Mouse (Mus musculus): ENCODE data around the gene Setdb1. TPM values are rescaled to one million over a fixed set of nuclear protein-coding genes. Genes with fewer than 3 reads are reported as not detected.
A peak's percentile ranks its signal among the peaks of the same experiment; 100 is the strongest.

The Setdb1 gene
- polyA plus RNA-seq, 1 experiment from 2014 or later = 67.3 TPM

GRCm38 (mm10) chr3:95281216-95282126, 75.5 kb downstream of the Setdb1 start, which contains the start of the genes Mindy1 and Prune1:
Mindy1 (plus strand) TSS chr3:95281345.
Prune1 (minus strand) TSS chr3:95282076.
- Histone ChIP-seq H3K27me3 (ENCODE audit: control insufficient read depth, insufficient read depth, low read length) (no peaks in the 10 kb centered on the region), H3K9ac (replicated peaks; ENCODE audit: low read length) (peak within 1 kb of the TSS; percentile 87), H3K4me3 (ENCODE audit: low read depth, low read length) (peak within 1 kb of the TSS; percentile 76), H3K9me3 (replicated peaks; ENCODE audit: control insufficient read depth, low read length) (no peaks in the 10 kb centered on the region), H3K4me1 (ENCODE audit: control insufficient read depth, insufficient read depth, low read length) (peaks cover 2% of the 10 kb centered on the region), H3K36me3 (replicated peaks; ENCODE audit: control insufficient read depth, insufficient read depth, low read depth, low read length) (no peaks in the 10 kb centered on the region), H3K27ac (replicated peaks; ENCODE audit: low read depth, low read length) (peak within 1 kb of the TSS; percentile 90), H3K4me2 (ENCODE audit: low read depth, low read length) (peak within 1 kb of the TSS; percentile 87)
- WGBS = under 1% methylated on average over 51 of the region's 53 CpGs
- DNase-seq (ENCODE audit: low spot score) = peak; percentile 99
- peak; percentile 88 for ATAC-seq (replicated peaks; ENCODE audit: insufficient number of reproducible peaks, low FRiP score, low TSS enrichment, low read depth)

GRCm38 (mm10) chr3:95280747-95281146, 76.3 kb downstream of the Setdb1 start:
- WGBS = 24% methylated on average over 8 of the region's 8 CpGs
- DNase-seq (ENCODE audit: low spot score) (peak; percentile 23), ATAC-seq (replicated peaks; ENCODE audit: insufficient number of reproducible peaks, low FRiP score, low TSS enrichment, low read depth) (no peak)

GRCm38 (mm10) chr3:95277149-95277551, 79.9 kb downstream of the Setdb1 start:
- H3K9me3 ChIP-seq (replicated peaks; ENCODE audit: control insufficient read depth, low read length) = no peaks in the 10 kb centered on the region
- no peak overlapping the region for H3K9ac ChIP-seq (replicated peaks; ENCODE audit: low read length)
- H3K4me3 ChIP-seq (ENCODE audit: low read depth, low read length) = no peak overlapping the region
- 94% methylated on average over 1 of the region's 1 CpGs for WGBS
- no peak for DNase-seq (ENCODE audit: low spot score)
- no peak overlapping the region for H3K4me2 ChIP-seq (ENCODE audit: low read depth, low read length)
- H3K27ac ChIP-seq (replicated peaks; ENCODE audit: low read depth, low read length) = no peak overlapping the region
- H3K4me1 ChIP-seq (ENCODE audit: control insufficient read depth, insufficient read depth, low read length) = no peaks in the 10 kb centered on the region; the same call in 1 of the 2 replicates
- H3K27me3 ChIP-seq (ENCODE audit: control insufficient read depth, insufficient read depth, low read length) = no peaks in the 10 kb centered on the region
- ATAC-seq (replicated peaks; ENCODE audit: insufficient number of reproducible peaks, low FRiP score, low TSS enrichment, low read depth) = no peak
- no peaks in the 10 kb centered on the region for H3K36me3 ChIP-seq (replicated peaks; ENCODE audit: control insufficient read depth, insufficient read depth, low read depth, low read length)

More at GRCm38 (mm10) chr3:95280747-95281146, 76.3 kb downstream of the Setdb1 start:
- H3K4me3 ChIP-seq (ENCODE audit: low read depth, low read length) = peak overlapping the region; percentile 76
- H3K27ac ChIP-seq (replicated peaks; ENCODE audit: low read depth, low read length) = no peak overlapping the region
- H3K4me2 ChIP-seq (ENCODE audit: low read depth, low read length) = peak overlapping the region; percentile 62
- no peaks in the 10 kb centered on the region for H3K27me3 ChIP-seq (ENCODE audit: control insufficient read depth, insufficient read depth, low read length)
- no peaks in the 10 kb centered on the region for H3K36me3 ChIP-seq (replicated peaks; ENCODE audit: control insufficient read depth, insufficient read depth, low read depth, low read length)
- no peaks in the 10 kb centered on the region for H3K9me3 ChIP-seq (replicated peaks; ENCODE audit: control insufficient read depth, low read length)
- H3K9ac ChIP-seq (replicated peaks; ENCODE audit: low read length) = peak overlapping the region; percentile 87
- H3K4me1 ChIP-seq (ENCODE audit: control insufficient read depth, insufficient read depth, low read length) = peaks cover 2% of the 10 kb centered on the region

GRCm38 (mm10) chr3:95276428-95276934, 80.5 kb downstream of the Setdb1 start:
- Histone ChIP-seq H3K4me3 (ENCODE audit: low read depth, low read length) (no peak overlapping the region), H3K36me3 (replicated peaks; ENCODE audit: control insufficient read depth, insufficient read depth, low read depth, low read length) (no peaks in the 10 kb centered on the region), H3K4me1 (ENCODE audit: control insufficient read depth, insufficient read depth, low read length) (no peaks in the 10 kb centered on the region; the same call in 1 of the 2 replicates), H3K4me2 (ENCODE audit: low read depth, low read length) (no peak overlapping the region), H3K9me3 (replicated peaks; ENCODE audit: control insufficient read depth, low read length) (no peaks in the 10 kb centered on the region), H3K9ac (replicated peaks; ENCODE audit: low read length) (no peak overlapping the region), H3K27ac (replicated peaks; ENCODE audit: low read depth, low read length) (no peak overlapping the region), H3K27me3 (ENCODE audit: control insufficient read depth, insufficient read depth, low read length) (no peaks in the 10 kb centered on the region)
- WGBS = 74% methylated on average over 5 of the region's 5 CpGs
- DNase-seq (ENCODE audit: low spot score) = no peak
- no peak for ATAC-seq (replicated peaks; ENCODE audit: insufficient number of reproducible peaks, low FRiP score, low TSS enrichment, low read depth)

- Histone ChIP-seq H3K9me3 (replicated peaks; ENCODE audit: control insufficient read depth, low read length) (no peaks in the 10 kb centered on the region), H3K27me3 (ENCODE audit: control insufficient read depth, insufficient read depth, low read length) (no peaks in the 10 kb centered on the region), H3K36me3 (replicated peaks; ENCODE audit: control insufficient read depth, insufficient read depth, low read depth, low read length) (no peaks in the 10 kb centered on the region), H3K9ac (replicated peaks; ENCODE audit: low read length) (no peak overlapping the region), H3K27ac (replicated peaks; ENCODE audit: low read depth, low read length) (no peak overlapping the region), H3K4me1 (ENCODE audit: control insufficient read depth, insufficient read depth, low read length) (no peaks in the 10 kb centered on the region), H3K4me3 (ENCODE audit: low read depth, low read length) (no peak overlapping the region), H3K4me2 (ENCODE audit: low read depth, low read length) (no peak overlapping the region)
- ATAC-seq (replicated peaks; ENCODE audit: insufficient number of reproducible peaks, low FRiP score, low TSS enrichment, low read depth) (no peak), DNase-seq (ENCODE audit: low spot score) (no peak)
- WGBS = 71% methylated on average over 6 of the region's 6 CpGs
Observed at GRCm38 (mm10) chr3:95275161-95275560, 81.8 kb downstream of the Setdb1 start.

- Histone ChIP-seq H3K36me3 (replicated peaks; ENCODE audit: control insufficient read depth, insufficient read depth, low read depth, low read length) (no peaks in the 10 kb centered on the region; the same call in 1 of the 2 replicates), H3K4me1 (ENCODE audit: control insufficient read depth, insufficient read depth, low read length) (no peaks in the 10 kb centered on the region), H3K27ac (replicated peaks; ENCODE audit: low read depth, low read length) (no peak overlapping the region), H3K4me3 (ENCODE audit: low read depth, low read length) (no peak overlapping the region), H3K27me3 (ENCODE audit: control insufficient read depth, insufficient read depth, low read length) (no peaks in the 10 kb centered on the region), H3K4me2 (ENCODE audit: low read depth, low read length) (no peak overlapping the region), H3K9ac (replicated peaks; ENCODE audit: low read length) (no peak overlapping the region), H3K9me3 (replicated peaks; ENCODE audit: control insufficient read depth, low read length) (no peaks in the 10 kb centered on the region)
- ATAC-seq (replicated peaks; ENCODE audit: insufficient number of reproducible peaks, low FRiP score, low TSS enrichment, low read depth) (no peak), DNase-seq (ENCODE audit: low spot score) (no peak)
- WGBS = 91% methylated on average over 4 of the region's 4 CpGs
Observed at GRCm38 (mm10) chr3:95274453-95274852, 82.5 kb downstream of the Setdb1 start.

Other genes with a start within 250 kb of the Setdb1 start
- 229 and 232 TPM in 2 replicates for gene Vps72, start 246.2 kb downstream of the Setdb1 start, polyA plus RNA-seq (2014; fragmentation: Nextera tagmentation; extraction: Ambion mirVana)
- gene Tmod4, start 232.7 kb downstream of the Setdb1 start, polyA plus RNA-seq (2014; fragmentation: Nextera tagmentation; extraction: Ambion mirVana) = 0.28 and 0.42 TPM in 2 replicates
- 71.8 and 84.0 TPM in 2 replicates for gene Scnm1, start 223.2 kb downstream of the Setdb1 start, polyA plus RNA-seq (2014; fragmentation: Nextera tagmentation; extraction: Ambion mirVana)
- 13.2 and 15.1 TPM in 2 replicates for gene Lysmd1, start 223.1 kb downstream of the Setdb1 start, polyA plus RNA-seq (2014; fragmentation: Nextera tagmentation; extraction: Ambion mirVana)
- gene Tnfaip8l2, start 214.8 kb downstream of the Setdb1 start, polyA plus RNA-seq (2014; fragmentation: Nextera tagmentation; extraction: Ambion mirVana) = 2.0 and 2.5 TPM in 2 replicates
- gene Sema6c, start 196.7 kb downstream of the Setdb1 start, polyA plus RNA-seq (2014; fragmentation: Nextera tagmentation; extraction: Ambion mirVana) = 8.6 and 9.5 TPM in 2 replicates
- 5.7 and 6.7 TPM in 2 replicates for gene Gabpb2, start 139.3 kb downstream of the Setdb1 start, polyA plus RNA-seq (2014; fragmentation: Nextera tagmentation; extraction: Ambion mirVana)
- 93.9 and 105 TPM in 2 replicates for gene Cdc42se1, start 128.5 kb downstream of the Setdb1 start, polyA plus RNA-seq (2014; fragmentation: Nextera tagmentation; extraction: Ambion mirVana)
- gene Mllt11, start 125.0 kb downstream of the Setdb1 start, polyA plus RNA-seq (2014; fragmentation: Nextera tagmentation; extraction: Ambion mirVana) = 52.9 and 56.9 TPM in 2 replicates
- gene Gm128, start 115.6 kb downstream of the Setdb1 start, polyA plus RNA-seq (2014; fragmentation: Nextera tagmentation; extraction: Ambion mirVana) = 0.54 TPM in 1 of 2 replicates, not detected in the other
- gene Bnipl, start 106.0 kb downstream of the Setdb1 start, polyA plus RNA-seq (2014; fragmentation: Nextera tagmentation; extraction: Ambion mirVana) = 2.9 and 4.0 TPM in 2 replicates
- 45.7 and 46.8 TPM in 2 replicates for gene Mindy1, start 75.9 kb downstream of the Setdb1 start, polyA plus RNA-seq (2014; fragmentation: Nextera tagmentation; extraction: Ambion mirVana)
- 25.9 and 28.2 TPM in 2 replicates for gene Prune1, start 75.1 kb downstream of the Setdb1 start, polyA plus RNA-seq (2014; fragmentation: Nextera tagmentation; extraction: Ambion mirVana)
- 1.5 and 1.9 TPM in 2 replicates for gene Anxa9, start 50.0 kb downstream of the Setdb1 start, polyA plus RNA-seq (2014; fragmentation: Nextera tagmentation; extraction: Ambion mirVana)
- 117 and 118 TPM in 2 replicates for gene Cers2, start 42.4 kb downstream of the Setdb1 start, polyA plus RNA-seq (2014; fragmentation: Nextera tagmentation; extraction: Ambion mirVana)
- gene 4930558C23Rik, start 45.6 kb upstream of the Setdb1 start, polyA plus RNA-seq (2014; fragmentation: Nextera tagmentation; extraction: Ambion mirVana) = not detected in 2 replicates
- 28.7 and 29.3 TPM in 2 replicates for gene Arnt, start 77.2 kb upstream of the Setdb1 start, polyA plus RNA-seq (2014; fragmentation: Nextera tagmentation; extraction: Ambion mirVana)
- 11.6 and 13.2 TPM in 2 replicates for gene Ctsk, start 142.1 kb upstream of the Setdb1 start, polyA plus RNA-seq (2014; fragmentation: Nextera tagmentation; extraction: Ambion mirVana)
- 10.8 and 11.0 TPM in 2 replicates for gene Ctss, start 169.6 kb upstream of the Setdb1 start, polyA plus RNA-seq (2014; fragmentation: Nextera tagmentation; extraction: Ambion mirVana)
- not detected in 2 replicates for gene Hormad1, start 202.5 kb upstream of the Setdb1 start, polyA plus RNA-seq (2014; fragmentation: Nextera tagmentation; extraction: Ambion mirVana)
- 41.5 and 43.0 TPM in 2 replicates for gene Golph3l, start 231.7 kb upstream of the Setdb1 start, polyA plus RNA-seq (2014; fragmentation: Nextera tagmentation; extraction: Ambion mirVana)